Mouse (Mus musculus) limb, embryonic 11.5 days (tissue): ENCODE results near the gene Izumo2. TPM values are rescaled to one million over a fixed set of nuclear protein-coding genes. Genes with fewer than 3 reads are reported as not detected.

Experiments used
- ATAC-seq: fragments of 200-750 bp; cut with Nextera tagmentation; 2 replicates; pipeline ENCODE4 v1.8.0; 2017; ENCODE audit warnings: low read depth; ENCODE audit not compliant: insufficient number of reproducible peaks, low FRiP score, low TSS enrichment
- DNase-seq: peaks from one replicate; pipeline ENCODE4 v3.0.0-alpha.2; 2015; ENCODE audit warnings: low spot score
- H3K27ac ChIP-seq: fragments of 300-500 bp; sonication (generic); replicated peaks from 2 replicates; pipeline ENCODE4 v1.5.1; 2014; ENCODE audit warnings: low read depth, mild to moderate bottlenecking, low read length
- H3K27me3 ChIP-seq: fragments of 300-500 bp; sonication (generic); 2 replicates; pipeline ENCODE4 v1.6.1; 2014; ENCODE audit warnings: mild to moderate bottlenecking, low read length, mixed read lengths; ENCODE audit not compliant: control insufficient read depth, insufficient read depth
- H3K36me3 ChIP-seq: fragments of 300-500 bp; sonication (generic); 2 replicates; pipeline ENCODE4 v1.6.1; 2014; ENCODE audit warnings: mild to moderate bottlenecking, low read length, moderate library complexity, mixed read lengths; ENCODE audit not compliant: control insufficient read depth, insufficient read depth
- H3K4me1 ChIP-seq: fragments of 300-500 bp; sonication (generic); 2 replicates; pipeline ENCODE4 v1.6.1; 2014; ENCODE audit warnings: low read length, mixed read lengths; ENCODE audit not compliant: control insufficient read depth, insufficient read depth
- H3K4me2 ChIP-seq: fragments of 300-500 bp; sonication (generic); 2 replicates; pipeline ENCODE4 v1.6.1; 2014; ENCODE audit warnings: low read depth, mild to moderate bottlenecking, moderate library complexity; ENCODE audit not compliant: severe bottlenecking
- H3K4me3 ChIP-seq: fragments of 300-500 bp; sonication (generic); 2 replicates; pipeline ENCODE4 v1.5.1; 2014; ENCODE audit warnings: low read depth, low read length
- H3K9ac ChIP-seq: fragments of 300-500 bp; sonication (generic); 2 replicates; pipeline ENCODE4 v1.6.1; 2014; ENCODE audit warnings: mild to moderate bottlenecking, low read length
- H3K9me3 ChIP-seq: fragments of 300-500 bp; sonication (generic); 2 replicates; pipeline ENCODE4 v1.6.1; 2016; ENCODE audit warnings: low read length; ENCODE audit not compliant: control insufficient read depth
- WGBS: fragments of 180-500 bp; shearing (Covaris S2); extraction: QIAGEN DNeasy Blood & Tissue Kit; methylation state at CpG from one replicate; pipeline ENCODE4 v1.1.7; 2014; 5-methylcytosine and 5-hydroxymethylcytosine counted together
- polyA plus RNA-seq: library from polyadenylated mRNA; unstranded; fragments of >200 nt; fragmentation: Nextera tagmentation; extraction: Ambion mirVana; gene quantifications from 2 replicates; pipeline ENCODE4 v1.2.1, GENCODE M21; 2014

Gene Izumo2
- polyA plus RNA-seq, 1 experiment from 2014 or later: not detected

DNA sequence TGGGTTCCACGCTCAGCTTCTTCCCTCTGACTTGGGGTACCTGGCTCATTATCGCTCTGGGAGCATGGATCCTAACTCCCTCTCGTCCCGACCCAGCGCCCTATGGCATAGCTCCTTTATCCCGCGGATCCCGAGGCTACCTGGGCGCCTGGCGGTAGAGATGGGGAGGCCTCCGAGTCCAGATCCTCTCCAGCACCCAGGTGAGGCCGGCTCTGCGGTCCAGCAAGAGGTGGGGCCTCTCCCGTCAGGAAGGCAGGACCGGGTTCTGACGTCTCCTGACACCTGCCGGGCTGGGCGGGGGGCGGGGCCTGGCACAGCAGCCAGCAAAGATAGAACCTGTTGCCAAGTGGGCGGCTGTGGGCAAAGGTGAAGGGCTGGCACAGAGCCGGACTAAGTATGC lies 39.4 kb upstream of the Izumo2 start:
- H3K27me3 ChIP-seq: peaks cover 16% of the 10 kb centered on the region; the same call in 1 of the 2 replicates
- no peak overlapping the region for H3K27ac ChIP-seq
- no peak overlapping the region for H3K4me3 ChIP-seq
- no peak for ATAC-seq
- 0 out of 2 replicates have a peak, but pooled peaks cover 2% of the 10 kb centered on the region for H3K4me1 ChIP-seq
- no peak for DNase-seq
- H3K36me3 ChIP-seq: no peaks in the 10 kb centered on the region
- H3K9ac ChIP-seq: no peak overlapping the region
- WGBS: 13% methylated on average over 21 of the region's 21 CpGs
- no peaks in the 10 kb centered on the region; the same call in 1 of the 2 replicates for H3K9me3 ChIP-seq
- no peak overlapping the region for H3K4me2 ChIP-seq

DNA sequence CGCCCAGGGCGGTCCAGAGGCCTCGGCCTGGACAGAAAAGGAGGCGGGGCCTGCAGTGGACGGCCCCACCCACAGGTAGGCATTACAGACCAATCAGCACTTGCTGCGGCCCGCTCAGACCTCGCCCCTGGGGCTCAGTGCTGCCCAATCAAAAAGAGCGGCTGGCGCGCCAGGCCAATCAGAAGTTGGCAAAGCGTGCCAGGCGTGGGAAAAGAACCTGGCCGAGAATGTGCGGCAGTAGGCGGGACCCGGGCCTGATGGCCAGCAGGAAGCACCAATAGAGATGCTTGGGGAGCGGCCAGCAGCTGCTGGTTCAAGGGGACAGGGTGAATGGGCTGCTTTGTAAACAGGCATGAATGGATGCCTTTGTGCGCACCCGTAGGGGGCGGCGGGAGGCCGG lies 37.7 kb upstream of the Izumo2 start, which contains the start of gene Myh14:
Gene Myh14 (minus strand): TSS at position 41 of the 400 bp plus-strand sequence.
- H3K4me1 ChIP-seq: 0 out of 2 replicates have a peak, but pooled peaks cover 2% of the 10 kb centered on the region
- no peaks in the 10 kb centered on the region; the same call in 1 of the 2 replicates for H3K9me3 ChIP-seq
- ATAC-seq (peak; percentile 89), DNase-seq (peak; percentile 85)
- no peaks in the 10 kb centered on the region for H3K36me3 ChIP-seq
- H3K9ac ChIP-seq: peak within 1 kb of the TSS; percentile 17; the same call in 1 of the 2 replicates
- H3K27ac ChIP-seq: no peak within 1 kb of the TSS
- H3K4me3 ChIP-seq: peak within 1 kb of the TSS; percentile 22
- peaks cover 16% of the 10 kb centered on the region; the same call in 1 of the 2 replicates for H3K27me3 ChIP-seq
- WGBS: 0% methylated on average over 23 of the region's 23 CpGs
- peak within 1 kb of the TSS; percentile 35 for H3K4me2 ChIP-seq

DNA sequence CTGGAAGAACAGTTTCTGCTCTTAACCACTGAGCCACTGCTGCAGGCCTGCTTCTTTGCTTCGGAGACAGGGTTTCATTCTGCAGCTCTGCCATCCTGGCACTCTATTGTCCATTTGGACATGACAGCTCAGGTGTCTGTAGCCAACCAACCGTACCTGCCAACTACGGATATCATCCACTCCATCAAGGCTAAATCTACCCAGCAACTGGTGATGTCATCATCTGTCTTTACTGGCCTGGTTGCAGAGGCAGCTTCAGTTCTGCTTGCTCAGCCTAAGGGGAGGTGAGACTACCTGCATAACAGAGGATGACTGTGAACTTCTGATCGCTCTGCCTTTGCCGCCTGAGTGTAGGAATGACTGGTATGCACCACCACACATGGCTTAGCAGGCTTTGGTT lies 36.3 kb upstream of the Izumo2 start:
- Histone ChIP-seq H3K27me3 (peaks cover 16% of the 10 kb centered on the region; the same call in 1 of the 2 replicates), H3K4me2 (no peak overlapping the region), H3K4me3 (no peak overlapping the region), H3K9me3 (no peaks in the 10 kb centered on the region), H3K9ac (no peak overlapping the region), H3K4me1 (0 out of 2 replicates have a peak, but pooled peaks cover 2% of the 10 kb centered on the region), H3K36me3 (no peaks in the 10 kb centered on the region), H3K27ac (no peak overlapping the region)
- ATAC-seq (no peak), DNase-seq (no peak)
- WGBS: 75% methylated on average over 5 of the region's 5 CpGs

DNA sequence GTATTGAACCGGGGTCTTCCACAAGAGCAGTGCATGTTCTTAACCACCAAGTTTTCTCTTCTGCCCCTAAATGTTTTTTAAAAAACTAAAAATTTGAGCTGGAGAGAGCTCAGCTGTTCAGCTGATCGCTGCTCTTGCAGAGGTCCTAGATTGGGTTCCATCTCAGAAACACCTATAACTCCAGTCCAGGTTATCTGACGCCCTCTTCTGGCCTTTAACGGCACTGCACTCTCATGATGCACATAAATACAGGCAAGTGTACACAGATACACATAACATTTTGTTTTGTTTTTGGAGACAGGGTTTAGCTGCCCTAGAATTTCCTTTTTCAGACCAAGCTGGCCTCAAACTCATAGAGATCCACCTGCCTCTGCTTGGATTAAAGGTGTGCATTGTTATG lies 34.0 kb upstream of the Izumo2 start:
- 75% methylated on average over 4 of the region's 4 CpGs for WGBS
- no peaks in the 10 kb centered on the region for H3K36me3 ChIP-seq
- H3K27me3 ChIP-seq: peaks cover 6% of the 10 kb centered on the region; the same call in 1 of the 2 replicates
- no peak for ATAC-seq
- H3K4me1 ChIP-seq: 0 out of 2 replicates have a peak, but pooled peaks cover 2% of the 10 kb centered on the region
- H3K27ac ChIP-seq: no peak overlapping the region
- DNase-seq: no peak
- H3K9me3 ChIP-seq: no peaks in the 10 kb centered on the region
- H3K9ac ChIP-seq: no peak overlapping the region
- no peak overlapping the region for H3K4me2 ChIP-seq
- H3K4me3 ChIP-seq: no peak overlapping the region

DNA sequence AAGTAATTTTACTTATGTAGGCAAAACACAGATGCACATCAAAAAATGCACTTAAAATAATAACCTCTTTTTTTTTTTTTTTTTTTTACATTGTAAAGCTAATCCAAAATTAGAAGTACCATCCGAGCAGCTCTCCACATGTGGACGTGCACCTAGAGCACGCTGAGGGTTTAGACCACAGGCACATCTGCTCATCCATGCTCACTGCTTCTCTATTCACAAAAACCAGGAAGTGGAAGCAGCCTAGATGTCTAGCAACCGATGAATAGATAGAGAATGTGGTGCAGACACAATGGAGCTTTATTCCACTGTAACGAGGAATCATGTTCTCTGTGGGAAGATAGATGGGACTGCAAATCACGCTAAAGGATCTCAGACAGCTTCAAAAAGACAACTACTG lies 33.4 kb upstream of the Izumo2 start:
- 0 out of 2 replicates have a peak, but pooled peaks cover 2% of the 10 kb centered on the region for H3K4me1 ChIP-seq
- H3K9me3 ChIP-seq: no peaks in the 10 kb centered on the region
- H3K4me3 ChIP-seq: no peak overlapping the region
- peaks cover 6% of the 10 kb centered on the region; the same call in 1 of the 2 replicates for H3K27me3 ChIP-seq
- no peak overlapping the region for H3K9ac ChIP-seq
- WGBS: 92% methylated on average over 6 of the region's 6 CpGs
- DNase-seq (no peak), ATAC-seq (no peak)
- no peaks in the 10 kb centered on the region for H3K36me3 ChIP-seq
- H3K27ac ChIP-seq: no peak overlapping the region
- H3K4me2 ChIP-seq: no peak overlapping the region

DNA sequence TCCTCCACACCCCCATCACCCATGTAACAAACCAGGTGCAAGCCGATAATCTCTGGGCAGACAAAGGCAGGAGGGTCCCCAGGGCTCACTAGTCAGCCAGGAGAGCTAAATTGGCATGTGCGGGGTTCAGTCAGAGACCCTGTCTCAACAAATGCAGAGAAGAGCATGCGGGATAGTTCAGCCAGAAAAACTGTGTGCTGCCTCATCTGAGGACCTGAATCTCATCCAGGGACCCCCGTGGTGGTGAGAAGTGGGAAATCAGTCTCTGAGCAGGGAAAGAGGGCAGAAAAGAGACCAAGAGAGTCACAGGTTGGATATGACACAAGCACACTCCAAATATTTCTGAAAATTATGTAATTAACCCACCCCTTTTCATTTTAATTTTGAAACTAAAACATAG lies 32.4 kb upstream of the Izumo2 start:
- Histone ChIP-seq H3K27ac (no peak overlapping the region), H3K9me3 (no peaks in the 10 kb centered on the region), H3K4me2 (no peak overlapping the region), H3K4me1 (0 out of 2 replicates have a peak, but pooled peaks cover under 1% of the 10 kb centered on the region), H3K4me3 (no peak overlapping the region), H3K36me3 (no peaks in the 10 kb centered on the region), H3K9ac (no peak overlapping the region), H3K27me3 (no peaks in the 10 kb centered on the region)
- WGBS: 61% methylated on average over 4 of the region's 4 CpGs
- ATAC-seq (no peak), DNase-seq (no peak)

DNA sequence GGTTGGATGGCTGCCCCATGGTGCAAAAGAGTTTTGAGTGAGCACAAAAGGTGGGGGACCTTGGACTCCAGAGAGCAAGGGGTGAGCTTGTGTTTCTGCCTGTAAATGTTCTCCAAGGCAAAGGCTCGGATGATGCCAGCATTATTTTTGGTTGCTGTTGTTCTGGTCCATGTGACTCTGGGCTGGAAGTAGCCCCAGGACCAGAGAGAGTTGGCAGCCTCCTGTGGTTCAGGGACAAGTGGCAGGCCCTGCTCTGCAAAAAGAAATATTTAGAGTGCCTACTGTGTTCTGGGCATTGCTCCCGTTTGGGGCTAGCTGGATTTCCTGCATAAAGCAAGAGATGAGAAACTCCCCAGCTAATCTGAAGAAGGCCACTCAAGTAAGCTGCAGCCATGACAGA lies 31.9 kb upstream of the Izumo2 start:
- Histone ChIP-seq H3K36me3 (no peaks in the 10 kb centered on the region), H3K27ac (no peak overlapping the region), H3K4me2 (no peak overlapping the region), H3K4me3 (no peak overlapping the region), H3K4me1 (no peaks in the 10 kb centered on the region), H3K9me3 (no peaks in the 10 kb centered on the region), H3K27me3 (no peaks in the 10 kb centered on the region), H3K9ac (no peak overlapping the region)
- DNase-seq (no peak), ATAC-seq (no peak)
- WGBS: 71% methylated on average over 2 of the region's 2 CpGs

DNA sequence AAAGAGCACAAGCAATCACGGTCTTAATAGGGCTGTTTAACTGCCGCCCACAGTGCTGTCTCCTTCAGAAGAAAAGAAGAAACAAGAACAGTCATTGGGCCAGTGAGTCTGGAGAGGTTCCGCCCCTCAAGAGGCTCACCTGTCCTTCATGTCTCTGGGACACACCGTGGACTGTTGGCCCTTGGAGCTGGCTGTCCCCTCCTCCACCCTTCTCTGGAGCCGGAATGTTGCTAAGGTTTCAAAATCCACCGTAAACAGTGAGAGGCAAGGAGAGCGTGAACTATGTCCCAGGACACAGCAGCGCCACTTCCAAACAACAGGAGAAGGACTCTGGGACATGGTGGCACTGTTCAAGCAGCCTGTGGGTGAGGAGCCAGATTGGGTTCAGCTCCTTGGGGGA lies 24.9 kb upstream of the Izumo2 start:
- DNase-seq (no peak), ATAC-seq (no peak)
- H3K9me3 ChIP-seq: no peaks in the 10 kb centered on the region
- H3K4me3 ChIP-seq: no peak overlapping the region
- H3K9ac ChIP-seq: no peak overlapping the region
- WGBS: 80% methylated on average over 8 of the region's 8 CpGs
- H3K27ac ChIP-seq: no peak overlapping the region
- H3K4me2 ChIP-seq: no peak overlapping the region
- no peaks in the 10 kb centered on the region for H3K27me3 ChIP-seq
- H3K36me3 ChIP-seq: no peaks in the 10 kb centered on the region
- H3K4me1 ChIP-seq: no peaks in the 10 kb centered on the region
